Mouse (Mus musculus): ENCODE measurements at regions not wholly inside any gene's neighbourhood (a gene's known extent, or its start where the extent isn't known, plus 50 kb on each side); places are given as distances from the start of the nearest gene placed in this dataset.

DNA sequence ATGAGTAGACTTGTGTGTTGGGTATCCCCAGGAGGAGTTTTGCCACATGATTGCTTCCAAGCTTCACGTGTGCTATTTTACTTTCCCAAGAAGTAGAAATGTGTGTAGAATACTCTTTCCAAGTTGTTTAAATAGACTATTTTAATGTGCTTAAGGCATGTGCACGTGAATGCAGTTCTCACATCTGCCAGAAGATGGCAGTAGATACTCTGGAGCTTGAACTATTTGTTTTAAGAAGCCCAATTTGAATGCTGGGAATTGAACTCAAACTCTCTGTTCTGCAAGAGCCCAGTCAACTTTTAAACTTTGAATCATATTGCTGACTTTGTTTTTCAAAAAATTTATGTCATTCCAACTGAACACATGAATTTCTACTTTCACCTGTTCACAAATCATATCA, 431.3 kb upstream of the Reg3g start:
- peak; percentile 34; the same call in 1 of the 2 replicates for ATAC-seq (ENCODE audit: low TSS enrichment)

DNA sequence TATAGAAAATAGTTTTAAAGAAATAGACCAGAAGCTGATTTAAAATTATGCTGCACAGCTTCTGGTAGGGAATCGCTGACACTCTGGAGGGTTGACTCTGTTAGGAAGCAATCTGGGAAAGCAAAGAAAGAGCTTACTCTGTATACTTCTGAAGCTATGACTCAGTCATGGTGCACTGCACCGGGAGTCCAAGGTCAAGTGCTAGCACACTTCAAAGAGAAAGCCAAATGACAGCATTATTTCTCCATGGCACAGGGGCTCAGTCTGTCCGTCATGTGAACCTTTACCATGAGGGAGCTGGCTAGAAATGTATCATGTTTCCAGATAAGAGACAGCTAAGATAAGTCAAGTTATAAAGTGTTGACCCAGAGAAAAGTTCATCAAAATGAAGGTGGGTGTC, 424.1 kb upstream of the Reg3g start:
- no peak for ATAC-seq (ENCODE audit: low TSS enrichment)

GRCm38 (mm10) chr6:78863031-78863430, 394.4 kb upstream of the Reg3g start:
- no peak for ATAC-seq (ENCODE audit: low TSS enrichment)

DNA sequence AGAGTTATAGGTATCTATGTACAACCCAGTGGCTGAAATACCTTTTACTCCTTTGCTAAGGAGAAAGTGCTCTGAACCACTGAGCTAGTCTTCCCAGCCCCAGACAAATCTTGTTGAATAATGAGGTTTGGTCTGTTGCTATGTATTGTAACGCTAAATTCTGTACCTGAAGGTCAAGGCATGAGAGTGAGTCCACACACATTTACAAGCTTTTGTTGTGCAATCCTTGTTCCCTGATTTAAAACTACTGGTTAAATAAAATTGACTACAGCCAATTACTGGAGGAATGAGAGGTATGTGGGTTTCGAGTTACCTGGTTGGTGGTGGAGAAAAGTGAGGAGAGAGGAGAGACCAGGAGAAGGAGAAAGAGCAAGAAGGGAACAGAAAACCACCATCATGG, 372.6 kb upstream of the Reg3g start:
- ATAC-seq (ENCODE audit: low TSS enrichment): no peak

DNA sequence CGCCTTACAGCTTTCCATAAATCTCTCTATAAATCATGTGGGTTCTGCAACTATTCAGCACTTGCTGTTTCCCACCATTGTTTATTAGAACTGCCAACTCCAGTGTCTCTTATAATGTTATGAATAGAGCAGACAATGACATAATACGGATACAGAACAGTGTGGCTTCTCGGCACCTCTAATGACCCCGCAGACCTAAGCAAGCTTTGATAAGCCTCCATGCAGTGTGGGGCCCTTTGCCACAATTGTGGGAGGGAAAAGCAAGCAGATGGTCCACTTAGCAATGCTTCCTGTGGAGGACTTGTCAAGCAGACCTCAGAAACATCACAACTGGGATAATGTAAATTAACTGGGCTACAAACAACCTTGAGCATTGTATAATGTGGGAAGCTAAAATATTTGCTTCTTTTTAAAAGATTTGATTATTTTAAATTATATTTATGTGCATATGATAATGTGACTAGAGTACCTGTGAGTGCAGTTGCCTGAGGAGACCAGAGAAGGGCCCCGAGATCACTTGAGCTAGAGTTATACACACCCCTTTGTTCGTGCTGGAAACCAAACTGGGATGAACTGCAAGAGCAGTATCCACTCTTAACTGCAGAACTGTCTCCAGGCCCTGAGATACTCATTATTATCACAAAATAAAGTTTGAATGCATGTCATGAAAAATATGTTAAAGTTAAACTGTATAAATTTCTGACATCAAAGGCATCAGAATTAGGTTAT, 357.4 kb upstream of the Reg3g start:
- no peak for ATAC-seq (ENCODE audit: low TSS enrichment)

- ATAC-seq (ENCODE audit: low TSS enrichment): no peak
Measured at GRCm38 (mm10) chr6:78821251-78821650, 352.6 kb upstream of the Reg3g start.

GRCm38 (mm10) chr6:78797013-78797412, 328.3 kb upstream of the Reg3g start:
- no peak for ATAC-seq (ENCODE audit: low TSS enrichment)

DNA sequence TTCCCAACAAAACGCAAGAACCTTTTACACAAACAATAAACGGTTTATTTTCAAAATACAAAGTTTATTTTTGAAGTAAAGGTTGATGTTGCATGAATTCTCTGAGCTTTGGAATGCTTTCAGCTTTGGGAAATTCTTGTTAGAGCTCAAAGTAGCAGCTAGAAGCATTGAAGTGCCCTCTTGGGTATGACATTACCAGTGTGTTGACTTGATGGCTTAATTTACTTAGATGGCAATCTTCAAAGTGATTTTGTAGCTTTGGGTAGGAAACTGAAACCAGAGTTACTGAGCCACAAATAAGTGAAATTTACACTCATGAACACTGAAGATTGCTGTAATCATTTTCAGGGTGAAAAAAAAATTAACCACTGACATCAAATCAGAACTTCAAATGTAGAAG, 320.3 kb upstream of the Reg3g start:
- ATAC-seq (ENCODE audit: low TSS enrichment): no peak

- no peak for ATAC-seq (ENCODE audit: low TSS enrichment)
Measured at GRCm38 (mm10) chr6:78757619-78758018, 288.9 kb upstream of the Reg3g start.

Data from frontal cortex, adult (tissue).